Mouse (Mus musculus) midbrain, embryonic 16.5 days (tissue): ENCODE data around the gene Zfp317. TPM values are rescaled to one million over a fixed set of nuclear protein-coding genes. Genes with fewer than 3 reads are reported as not detected.
"Not testable (repeated sequence)": the region's sequence is repeated elsewhere in the genome, so short reads cannot be mapped to it uniquely, and the experiment has no call there.

ENCODE experiments used
- ATAC-seq: fragments of 200-750 bp; cut with Nextera tagmentation; 2 replicates; pipeline ENCODE4 v1.8.0; 2017; ENCODE audit warnings: moderate TSS enrichment
- H3K27ac ChIP-seq: fragments of 300-500 bp; sonication (generic); 2 replicates; pipeline ENCODE4 v1.5.1; 2014; ENCODE audit warnings: mild to moderate bottlenecking, low read length, mixed read lengths
- H3K27me3 ChIP-seq: fragments of 300-500 bp; sonication (generic); 2 replicates; pipeline ENCODE4 v1.6.1; 2014; ENCODE audit warnings: low read depth, low read length, mixed read lengths; ENCODE audit not compliant: control insufficient read depth, insufficient read depth
- H3K36me3 ChIP-seq: fragments of 300-500 bp; sonication (generic); 2 replicates; pipeline ENCODE4 v1.6.1; 2014; ENCODE audit warnings: mild to moderate bottlenecking, low read length, moderate library complexity, mixed read lengths; ENCODE audit not compliant: control insufficient read depth, insufficient read depth
- H3K4me1 ChIP-seq: fragments of 300-500 bp; sonication (generic); 2 replicates; pipeline ENCODE4 v1.6.1; 2014; ENCODE audit warnings: mild to moderate bottlenecking, low read length, mixed read lengths; ENCODE audit not compliant: control insufficient read depth, insufficient read depth
- H3K4me2 ChIP-seq: fragments of 300-500 bp; sonication (generic); 2 replicates; pipeline ENCODE4 v1.6.1; 2014; ENCODE audit warnings: mild to moderate bottlenecking, low read length, mixed read lengths
- H3K4me3 ChIP-seq: fragments of 300-500 bp; sonication (generic); 2 replicates; pipeline ENCODE4 v1.5.1; 2014; ENCODE audit warnings: low read depth, mild to moderate bottlenecking, low read length, moderate library complexity, mixed read lengths
- H3K9ac ChIP-seq: fragments of 300-500 bp; sonication (generic); 2 replicates; pipeline ENCODE4 v1.6.1; 2014; ENCODE audit warnings: low read depth, low read length, mixed read lengths
- H3K9me3 ChIP-seq: fragments of 300-500 bp; sonication (generic); replicated peaks from 2 replicates; pipeline ENCODE4 v1.6.1; 2014; ENCODE audit warnings: mild to moderate bottlenecking, low read length, mixed read lengths; ENCODE audit not compliant: control insufficient read depth, poor library complexity, severe bottlenecking
- WGBS: fragments of 180-500 bp; shearing (Covaris S2); extraction: QIAGEN DNeasy Blood & Tissue Kit; methylation state at CpG from one replicate; pipeline ENCODE4 v1.1.7; 2014; 5-methylcytosine and 5-hydroxymethylcytosine counted together
- polyA plus RNA-seq: library from polyadenylated mRNA; unstranded; fragments of >200 nt; fragmentation: Nextera tagmentation; extraction: Ambion mirVana; gene quantifications from 2 replicates; pipeline ENCODE4 v1.2.1, GENCODE M21; 2015

The Zfp317 gene
- polyA plus RNA-seq, result 38.1 and 43.9 TPM in 2 replicates

DNA sequence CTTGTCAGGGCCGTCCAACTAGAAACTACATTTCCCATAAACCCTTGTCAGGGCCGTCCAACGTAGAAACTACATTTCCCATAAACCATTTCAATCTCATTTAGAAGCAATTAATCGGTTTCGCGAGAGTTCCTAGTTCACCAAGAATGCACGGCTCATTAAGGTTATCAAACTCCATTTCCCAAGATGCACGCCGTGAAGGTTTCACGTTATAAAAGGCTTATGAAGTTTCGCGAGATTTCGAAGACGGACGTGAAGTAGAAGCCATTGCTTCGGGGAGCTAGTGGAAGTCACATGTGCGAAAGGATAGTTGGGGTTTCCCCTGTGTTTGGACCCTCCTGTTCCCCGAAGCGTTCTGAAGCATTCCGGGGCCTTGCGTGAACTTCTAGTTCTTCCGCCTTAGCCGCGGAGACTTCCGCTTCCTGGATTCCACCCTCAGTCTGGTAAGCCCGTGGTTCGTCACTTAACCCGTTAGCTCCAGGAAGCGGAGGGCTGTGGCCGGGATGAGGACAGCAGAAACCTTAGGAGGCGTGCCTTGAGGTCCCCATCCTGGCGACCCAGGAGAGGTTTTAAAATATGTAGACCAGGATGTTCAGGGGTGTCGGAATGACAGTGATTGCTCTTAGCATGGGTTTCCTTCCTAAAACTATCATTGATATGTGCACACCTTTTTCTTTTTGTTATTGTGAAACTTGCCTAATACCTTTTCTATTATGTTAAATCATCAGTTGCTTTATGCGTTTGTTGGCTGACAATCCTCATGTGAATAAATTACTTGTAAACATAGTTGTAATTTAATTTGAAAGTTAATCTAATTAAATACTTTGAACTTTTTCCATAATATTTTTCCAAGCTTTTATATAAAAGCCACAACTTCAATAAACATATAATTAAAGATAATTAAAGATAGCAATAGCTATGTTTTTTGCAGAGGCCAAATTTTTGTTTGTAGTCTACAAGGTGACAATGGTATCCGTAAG lies at the start of gene Zfp317:
TSS of gene Zfp317 (plus strand) at position 260 of the 980 bp plus-strand sequence.
- peak within 1 kb of the TSS; percentile 83 for H3K27ac ChIP-seq
- H3K9ac ChIP-seq, result peak within 1 kb of the TSS; percentile 66
- H3K27me3 ChIP-seq, result no peaks in the 10 kb centered on the region
- peak; percentile 99 for ATAC-seq
- peak within 1 kb of the TSS; percentile 54 for H3K4me3 ChIP-seq
- H3K4me2 ChIP-seq, result peak within 1 kb of the TSS; percentile 43
- no peaks in the 10 kb centered on the region for H3K9me3 ChIP-seq
- 2% methylated on average over 35 of the region's 35 CpGs for WGBS
- 0 out of 2 replicates have a peak, but pooled peaks cover 3% of the 10 kb centered on the region for H3K36me3 ChIP-seq
- no peaks in the 10 kb centered on the region for H3K4me1 ChIP-seq

GRCm38 (mm10) chr9:19582317-19582716 lies 39.6 kb upstream of the Zfp317 start, which contains the start of gene Olfr855:
TSS of gene Olfr855 (plus strand) at chr9:19582617.
- H3K4me2 ChIP-seq, result no peak within 1 kb of the TSS
- no peak within 1 kb of the TSS for H3K4me3 ChIP-seq
- no peak for ATAC-seq
- H3K9ac ChIP-seq, result no peak within 1 kb of the TSS
- no peaks in the 10 kb centered on the region for H3K36me3 ChIP-seq
- H3K4me1 ChIP-seq, result no peaks in the 10 kb centered on the region
- no peak within 1 kb of the TSS for H3K27ac ChIP-seq
- no peaks in the 10 kb centered on the region for H3K27me3 ChIP-seq
- peaks cover 7% of the 10 kb centered on the region; the same call in 1 of the 2 replicates for H3K9me3 ChIP-seq

DNA sequence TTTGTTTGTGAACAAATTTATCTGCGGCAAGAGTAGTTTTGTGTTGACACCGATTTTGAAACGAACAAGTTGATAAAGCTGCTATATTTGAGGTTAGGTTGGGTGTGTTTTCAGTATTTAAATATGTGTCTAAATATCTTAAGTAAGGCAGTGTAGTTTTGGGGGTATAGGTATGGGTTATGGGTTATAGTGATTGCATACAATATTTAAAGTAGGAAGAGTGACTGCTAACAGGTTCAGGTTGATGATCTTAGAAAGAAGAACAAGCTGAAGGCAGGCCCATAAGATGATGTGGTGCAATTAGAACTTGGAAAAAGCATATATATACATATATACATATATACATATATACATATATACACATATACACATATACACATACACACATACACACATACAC lies 605 bp upstream of the Zfp317 start:
- H3K4me3 ChIP-seq, result no peak overlapping the region
- H3K27ac ChIP-seq, result no peak overlapping the region
- 0 out of 2 replicates have a peak, but pooled peaks cover 2% of the 10 kb centered on the region for H3K36me3 ChIP-seq
- no peaks in the 10 kb centered on the region for H3K4me1 ChIP-seq
- no peaks in the 10 kb centered on the region for H3K27me3 ChIP-seq
- peak; percentile 52 for ATAC-seq
- no peak overlapping the region for H3K4me2 ChIP-seq
- 97% methylated on average over 3 of the region's 3 CpGs for WGBS
- no peaks in the 10 kb centered on the region for H3K9me3 ChIP-seq
- no peak overlapping the region for H3K9ac ChIP-seq

DNA sequence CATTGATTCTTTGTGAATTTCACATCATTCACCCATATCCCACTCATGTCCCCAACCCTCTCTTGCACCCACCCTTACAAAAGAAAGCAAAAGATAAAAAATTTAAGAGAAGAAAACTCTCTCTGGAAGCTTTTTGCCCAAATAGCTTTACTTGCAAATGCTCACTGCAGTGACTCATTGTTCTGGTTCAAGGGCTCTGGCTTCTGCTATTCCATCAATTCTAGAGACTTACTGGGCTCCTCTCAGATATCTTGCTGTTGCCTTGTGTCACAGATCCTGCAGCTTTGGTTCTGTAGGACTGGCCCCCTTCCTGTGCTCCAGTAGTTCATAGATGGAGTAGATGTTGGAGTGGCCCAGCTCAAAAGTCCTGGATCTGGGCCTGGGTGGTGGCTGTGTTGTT lies 7.7 kb downstream of the Zfp317 start:
- H3K9ac ChIP-seq, result no peak overlapping the region
- no peak overlapping the region for H3K4me2 ChIP-seq
- no peak overlapping the region for H3K4me3 ChIP-seq
- H3K4me1 ChIP-seq, result no peaks in the 10 kb centered on the region
- no peak for ATAC-seq
- no peak overlapping the region for H3K27ac ChIP-seq
- H3K36me3 ChIP-seq, result peaks cover 6% of the 10 kb centered on the region
- H3K9me3 ChIP-seq, result no peaks in the 10 kb centered on the region
- no peaks in the 10 kb centered on the region for H3K27me3 ChIP-seq

DNA sequence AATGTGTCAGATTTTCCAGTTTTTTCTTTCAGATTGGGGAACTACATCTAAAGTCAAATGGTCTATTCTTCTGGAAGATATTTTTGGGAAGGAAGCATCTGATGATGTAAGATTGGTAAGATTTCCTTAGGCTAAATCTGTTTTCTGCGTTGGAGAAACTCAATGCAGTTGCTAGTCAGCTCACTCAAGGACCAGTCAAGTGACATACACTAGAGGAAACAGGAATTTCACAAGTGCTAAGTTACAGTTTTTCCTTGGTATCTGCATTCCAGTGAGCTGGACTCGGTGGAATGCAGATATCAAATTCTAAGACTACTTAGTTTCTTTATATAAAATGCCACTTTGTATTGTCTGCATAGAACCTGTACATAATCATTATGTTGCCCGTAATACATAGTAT lies 23.3 kb downstream of the Zfp317 start:
- Histone ChIP-seq H3K36me3 (peaks cover 58% of the 10 kb centered on the region), H3K9me3 (no peaks in the 10 kb centered on the region), H3K27me3 (no peaks in the 10 kb centered on the region), H3K4me1 (no peaks in the 10 kb centered on the region), H3K9ac (no peak overlapping the region), H3K4me3 (no peak overlapping the region), H3K27ac (no peak overlapping the region), H3K4me2 (no peak overlapping the region)
- WGBS, result 96% methylated on average over 3 of the region's 3 CpGs
- no peak for ATAC-seq

DNA sequence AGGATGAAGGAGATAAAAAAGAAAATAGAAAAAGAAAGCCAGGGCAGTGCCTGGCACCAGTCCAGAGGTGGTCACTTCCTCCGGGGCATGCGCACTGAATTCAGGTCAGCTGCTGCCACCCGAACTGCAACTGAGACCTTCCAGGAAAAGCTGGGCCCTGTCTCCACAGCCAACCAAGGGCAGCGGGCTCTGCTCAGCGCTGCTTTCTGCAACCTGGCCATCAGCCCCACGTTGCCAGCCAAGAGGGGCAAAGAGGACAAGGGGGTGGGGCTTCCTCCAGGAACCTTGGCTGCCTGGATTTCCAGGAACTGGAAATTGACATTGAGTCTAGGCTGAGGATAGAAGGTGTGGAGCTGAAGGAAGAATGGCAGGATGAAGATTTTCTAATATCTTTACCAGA lies 68.4 kb downstream of the Zfp317 start:
- Histone ChIP-seq H3K4me3 (no peak overlapping the region), H3K9me3 (peaks cover 2% of the 10 kb centered on the region; the same call in 1 of the 2 replicates), H3K9ac (no peak overlapping the region), H3K27ac (no peak overlapping the region), H3K36me3 (no peaks in the 10 kb centered on the region), H3K4me1 (no peaks in the 10 kb centered on the region), H3K4me2 (no peak overlapping the region), H3K27me3 (no peaks in the 10 kb centered on the region)
- WGBS, result 90% methylated on average over 6 of the region's 6 CpGs
- no peak for ATAC-seq

- no peaks in the 10 kb centered on the region for H3K27me3 ChIP-seq
- H3K9ac ChIP-seq, result no peak overlapping the region
- no peaks in the 10 kb centered on the region for H3K4me1 ChIP-seq
- no peak overlapping the region for H3K4me2 ChIP-seq
- 84% methylated on average over 1 of the region's 1 CpGs for WGBS
- no peak overlapping the region for H3K27ac ChIP-seq
- no peaks in the 10 kb centered on the region for H3K36me3 ChIP-seq
- H3K9me3 ChIP-seq, result peaks cover 2% of the 10 kb centered on the region; the same call in 1 of the 2 replicates
- no peak overlapping the region for H3K4me3 ChIP-seq
- no peak for ATAC-seq
These were observed 69.5 kb downstream of the Zfp317 start for GRCm38 (mm10) chr9:19691426-19691825.

DNA sequence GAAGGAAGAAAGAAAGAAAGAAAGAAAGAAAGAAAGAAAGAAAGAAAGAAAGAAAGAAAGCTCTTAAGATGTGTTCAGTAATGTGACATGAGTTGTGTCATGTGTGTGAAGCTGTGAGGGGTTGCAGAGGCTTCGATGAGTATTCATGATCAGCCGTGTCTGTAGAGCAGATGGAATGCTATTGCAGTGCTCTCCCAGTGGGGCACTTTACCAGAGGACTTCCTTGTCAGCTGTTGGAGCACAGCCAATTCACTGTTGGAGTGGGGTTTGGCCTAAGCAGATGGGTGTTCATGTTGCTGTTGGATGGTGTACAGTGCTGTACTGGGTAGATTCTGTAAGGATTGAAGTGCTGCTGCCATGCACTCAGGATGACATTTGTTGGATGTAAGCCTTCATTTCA lies 70.5 kb downstream of the Zfp317 start:
- ATAC-seq, result no peak
- Histone ChIP-seq H3K27me3 (no peaks in the 10 kb centered on the region), H3K27ac (no peak overlapping the region), H3K4me3 (no peak overlapping the region), H3K4me2 (no peak overlapping the region), H3K36me3 (no peaks in the 10 kb centered on the region), H3K9ac (no peak overlapping the region), H3K9me3 (peaks cover 2% of the 10 kb centered on the region; the same call in 1 of the 2 replicates), H3K4me1 (no peaks in the 10 kb centered on the region)
- WGBS, result 91% methylated on average over 2 of the region's 2 CpGs

GRCm38 (mm10) chr9:19694285-19694684 lies 72.4 kb downstream of the Zfp317 start:
- H3K4me1 ChIP-seq, H3K36me3 ChIP-seq, H3K4me2 ChIP-seq, H3K27ac ChIP-seq, ATAC-seq, H3K9ac ChIP-seq, H3K4me3 ChIP-seq, H3K27me3 ChIP-seq, H3K9me3 ChIP-seq: not testable (repeated sequence)
- WGBS, result 43% methylated on average over 2 of the region's 2 CpGs
